Mouse (Mus musculus) cerebellum, adult 8-10 months (tissue): ENCODE results near the gene Anln.
A peak's percentile ranks its signal among the peaks of the same experiment; 100 is the strongest.
"Not testable (repeated sequence)": the region's sequence is repeated elsewhere in the genome, so short reads cannot be mapped to it uniquely, and the experiment has no call there.

Source experiments
- DNase-seq: peaks from one replicate; pipeline ENCODE4 v3.0.0; 2022

The Anln gene

GRCm38 (mm10) chr9:22389021-22389476 is at the start of gene Anln:
Gene Anln (minus strand): TSS chr9:22389188.
- peak; percentile 82 for DNase-seq

DNA sequence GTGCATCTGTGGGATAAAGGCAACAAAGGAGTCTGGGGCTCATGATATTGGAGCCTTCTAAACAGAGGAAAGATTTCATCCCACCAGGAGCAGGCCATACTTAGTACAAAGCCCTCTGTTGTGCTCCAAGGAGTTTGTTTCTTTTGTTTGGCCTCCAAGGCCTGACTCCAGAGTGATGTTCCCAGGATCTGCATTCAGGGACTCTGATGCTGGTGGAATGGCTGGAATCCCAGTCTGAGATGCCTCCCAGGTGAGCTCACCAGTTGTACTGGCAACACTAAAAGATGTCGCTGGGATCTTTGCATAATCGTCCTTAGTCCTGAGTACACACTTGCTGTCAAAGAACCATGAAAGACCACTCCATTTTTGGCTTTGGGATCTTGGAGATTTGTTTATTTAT is 45.1 kb upstream of the Anln start:
- DNase-seq: no peak

DNA sequence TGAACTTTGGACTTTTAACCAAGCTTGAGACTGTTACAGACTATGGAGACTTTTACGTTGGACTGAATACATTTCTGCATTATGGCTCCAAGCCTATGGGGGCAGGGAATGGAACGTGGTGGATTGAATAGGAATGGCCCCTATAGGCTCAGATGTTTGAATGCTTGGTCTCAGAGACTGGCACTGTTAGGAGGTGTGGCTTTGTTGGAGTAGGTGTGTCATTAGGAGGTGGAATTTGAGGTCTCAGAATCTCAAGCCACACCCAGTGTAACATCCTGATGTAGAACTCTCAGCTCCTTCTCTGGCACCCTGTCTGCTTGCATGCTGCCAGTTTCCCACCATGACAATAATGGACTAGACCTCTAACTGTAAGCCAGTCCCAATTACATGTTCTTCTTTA is 44.2 kb upstream of the Anln start:
- no peak for DNase-seq

DNA sequence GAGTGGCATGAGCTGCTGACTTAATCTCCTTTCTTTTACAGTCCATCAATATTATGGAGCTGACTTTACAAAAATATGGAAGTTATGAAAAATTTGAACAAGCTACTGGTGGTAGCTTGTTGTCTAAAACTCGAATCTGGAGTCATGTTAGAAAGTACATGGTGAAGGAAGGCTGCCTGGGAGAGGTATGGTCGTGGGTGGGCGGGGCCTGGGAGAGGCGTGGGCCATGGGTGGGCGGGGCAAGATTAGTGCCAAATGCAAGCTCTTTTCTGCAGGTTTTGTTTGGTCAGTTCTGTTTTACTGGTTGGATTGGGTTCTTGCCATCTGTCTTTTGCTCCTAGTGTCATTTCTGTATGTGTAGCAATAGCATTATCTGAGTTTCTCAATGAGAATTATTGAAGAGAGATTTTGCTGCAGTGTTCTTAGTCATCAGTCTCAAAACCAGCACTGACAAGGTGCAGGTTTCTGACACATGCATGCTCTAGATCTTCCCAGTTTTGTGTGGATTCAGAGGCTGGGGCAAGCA is 41.4 kb upstream of the Anln start:
- no peak for DNase-seq

DNA sequence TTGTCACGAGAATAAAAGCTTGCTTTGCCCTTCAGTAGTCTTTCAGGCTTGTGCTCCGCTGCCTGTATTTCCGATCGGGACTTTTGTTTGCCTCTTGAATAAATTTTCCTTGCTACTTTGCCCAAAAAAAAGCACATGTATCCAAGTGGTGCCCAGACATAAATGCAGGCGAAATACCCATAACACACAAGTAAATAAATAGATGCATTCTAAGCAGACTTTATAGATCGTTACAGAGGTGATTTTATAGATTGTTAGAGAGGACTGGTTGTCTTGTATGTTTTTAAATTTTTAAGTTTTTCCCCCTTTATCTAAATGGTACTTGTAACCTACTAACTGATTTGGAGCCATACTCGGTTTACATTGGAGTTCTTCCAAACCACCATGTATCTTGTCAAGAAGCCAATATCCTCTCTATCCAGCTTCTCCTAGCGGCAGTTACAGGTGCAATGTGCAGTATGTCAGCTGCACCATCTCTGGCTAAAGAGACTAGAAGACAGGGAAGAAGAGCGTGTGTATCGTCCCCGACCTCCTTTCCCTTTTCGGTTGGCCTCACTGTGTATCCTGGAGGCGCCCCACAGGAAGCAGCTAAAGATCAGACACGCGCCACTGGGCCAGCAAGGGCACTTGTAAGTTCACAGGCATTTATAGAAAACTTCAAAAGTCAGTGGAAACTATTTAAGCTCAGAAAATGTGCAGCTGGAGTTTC is 40.7 kb upstream of the Anln start:
- DNase-seq: peak; percentile 23

GRCm38 (mm10) chr9:22428666-22429410 is 39.9 kb upstream of the Anln start:
- no peak for DNase-seq

DNA sequence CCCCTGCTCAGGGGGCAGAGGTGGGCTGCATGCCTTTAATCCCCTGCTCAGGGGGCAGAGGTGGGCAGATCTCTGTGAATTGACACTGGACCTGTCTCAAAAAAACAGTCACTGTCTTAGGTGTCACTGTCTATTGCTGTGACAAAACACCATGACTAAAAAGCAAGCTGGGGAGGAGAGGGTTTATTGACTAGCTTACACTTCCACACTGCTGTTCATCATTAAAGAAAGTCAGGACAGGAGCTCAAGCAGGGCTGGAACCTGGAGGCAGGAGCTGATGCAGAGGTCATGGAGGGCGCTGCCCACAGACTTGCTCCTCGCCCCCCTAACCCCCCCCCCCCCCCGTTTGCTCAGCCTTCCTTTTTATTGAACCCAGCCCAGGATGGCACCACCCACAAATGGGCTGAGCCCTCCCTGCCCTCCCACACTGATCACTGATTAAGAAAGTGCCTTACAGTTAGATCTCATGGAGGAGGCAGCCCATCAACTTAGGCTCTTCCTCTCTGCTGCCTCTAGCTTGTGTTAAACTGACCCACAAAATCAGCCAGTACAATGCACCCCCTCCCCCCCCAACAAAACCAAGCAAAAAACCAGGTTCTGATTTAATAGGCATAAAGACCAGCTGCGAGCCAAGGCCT is 39.2 kb upstream of the Anln start:
- no peak for DNase-seq

- no peak for DNase-seq
These were observed 35.7 kb upstream of the Anln start for GRCm38 (mm10) chr9:22424719-22425118.

- DNase-seq: no peak
These were observed 35.2 kb upstream of the Anln start for GRCm38 (mm10) chr9:22424196-22424595.

- no peak for DNase-seq
These were observed 34.5 kb upstream of the Anln start for GRCm38 (mm10) chr9:22423507-22423906.

DNA sequence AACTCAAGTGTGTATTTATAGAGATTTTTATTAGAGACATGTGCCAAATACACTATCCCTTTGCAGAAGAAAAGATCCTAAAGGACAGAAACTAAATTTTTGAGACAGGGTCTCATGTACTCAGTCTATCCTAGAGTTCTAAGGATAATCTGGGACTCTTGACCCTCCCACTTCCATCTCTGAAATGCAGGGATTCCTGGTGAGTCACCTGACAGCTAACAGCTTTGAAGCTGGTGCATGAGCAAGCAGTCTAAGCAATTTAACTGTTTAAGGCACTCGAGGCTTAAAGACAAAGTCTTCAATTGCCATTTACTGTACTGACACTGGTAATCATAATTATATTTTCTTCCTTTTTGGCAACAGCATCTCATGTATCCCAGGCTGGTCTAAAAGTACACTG is 33.6 kb upstream of the Anln start:
- no peak for DNase-seq

DNA sequence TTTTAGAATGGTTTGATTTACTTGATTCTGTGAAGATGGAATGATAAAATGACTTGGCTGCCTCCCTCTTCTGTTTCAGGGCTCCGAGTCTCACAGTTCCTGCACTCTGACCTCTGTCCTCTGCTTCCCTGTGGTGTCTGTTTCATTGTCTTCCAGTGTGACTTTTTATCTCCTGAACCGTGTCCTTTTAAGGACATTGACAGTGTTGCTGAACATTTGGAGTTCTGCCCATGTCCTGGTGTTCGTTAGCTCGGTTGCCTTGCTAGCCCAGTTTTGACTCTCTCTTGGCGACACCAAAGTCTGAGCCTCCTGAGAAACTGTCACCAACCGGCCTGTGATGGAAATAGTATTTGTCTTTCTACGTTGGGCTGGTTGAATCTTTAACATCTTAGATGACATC is 31.5 kb upstream of the Anln start:
- DNase-seq: peak; percentile 26

GRCm38 (mm10) chr9:22419877-22420276 is 30.9 kb upstream of the Anln start:
- no peak for DNase-seq

- no peak for DNase-seq
These were observed 28.6 kb upstream of the Anln start for GRCm38 (mm10) chr9:22417547-22417946.

GRCm38 (mm10) chr9:22416187-22416586 is 27.2 kb upstream of the Anln start:
- DNase-seq: no peak

DNA sequence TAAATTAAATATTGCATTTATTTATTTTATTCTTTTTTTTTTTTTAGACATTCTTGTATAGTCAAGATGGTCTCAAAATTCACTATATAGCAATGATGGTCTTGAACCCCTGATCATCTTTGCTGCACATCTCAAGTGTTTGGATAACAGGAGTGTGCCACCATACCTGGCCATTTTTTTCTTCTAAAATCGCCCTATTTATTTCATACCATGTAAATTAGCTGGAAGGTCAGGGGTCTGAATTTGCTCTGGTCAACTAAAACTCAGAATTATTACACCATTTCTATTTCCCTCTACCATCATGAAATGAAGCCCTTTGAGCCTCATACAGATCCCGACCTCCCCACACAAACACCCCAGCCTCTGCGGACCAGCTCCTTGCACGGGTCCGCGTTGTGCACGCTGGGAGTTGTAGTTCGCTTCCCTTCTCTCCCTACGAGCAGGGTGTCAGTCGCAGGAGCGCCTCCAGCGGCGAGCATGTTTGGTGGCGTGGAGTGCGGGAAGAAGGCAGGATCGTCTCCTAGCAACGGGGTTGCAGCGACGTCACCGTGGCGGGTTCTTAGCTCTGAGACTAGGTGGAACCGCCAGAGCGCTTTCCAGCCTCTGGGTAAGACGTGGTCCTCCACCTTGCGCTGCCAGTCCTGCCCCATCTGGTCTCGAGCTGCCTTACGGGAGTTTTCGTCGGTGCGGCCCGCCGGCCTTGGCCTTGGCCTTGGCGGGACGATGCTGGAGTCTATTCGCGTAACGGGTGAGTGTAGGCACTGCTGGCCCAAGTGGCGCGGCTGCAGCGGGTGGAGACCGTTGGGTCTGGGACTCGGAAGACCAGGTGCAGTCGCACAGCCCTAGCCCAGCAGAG is 22.2 kb upstream of the Anln start, which contains the start of gene 9530077C05Rik:
TSS of gene 9530077C05Rik (plus strand) at position 512 of the 856 bp plus-strand sequence.
- peak; percentile 97 for DNase-seq

DNA sequence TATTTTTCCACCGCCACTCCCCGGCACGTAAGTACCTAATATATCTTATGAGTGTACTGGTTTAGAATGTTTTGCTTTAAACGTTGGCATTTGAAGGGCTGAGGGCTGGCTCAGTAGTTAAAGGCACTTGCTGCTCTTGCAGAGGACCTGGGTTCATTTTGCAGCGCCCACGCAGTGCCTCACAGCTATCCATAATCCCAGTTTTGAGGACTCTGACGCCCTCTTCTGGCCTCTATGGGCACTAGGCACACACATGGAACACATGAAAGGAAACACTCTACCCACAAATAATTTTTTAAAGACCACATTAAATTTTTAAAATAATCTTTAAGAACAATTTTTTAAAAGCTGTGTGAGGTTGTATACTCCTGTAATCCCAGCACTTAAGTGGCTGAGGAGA is 20.5 kb upstream of the Anln start:
- no peak for DNase-seq

GRCm38 (mm10) chr9:22408344-22408743 is 19.4 kb upstream of the Anln start:
- DNase-seq: not testable (repeated sequence)

DNA sequence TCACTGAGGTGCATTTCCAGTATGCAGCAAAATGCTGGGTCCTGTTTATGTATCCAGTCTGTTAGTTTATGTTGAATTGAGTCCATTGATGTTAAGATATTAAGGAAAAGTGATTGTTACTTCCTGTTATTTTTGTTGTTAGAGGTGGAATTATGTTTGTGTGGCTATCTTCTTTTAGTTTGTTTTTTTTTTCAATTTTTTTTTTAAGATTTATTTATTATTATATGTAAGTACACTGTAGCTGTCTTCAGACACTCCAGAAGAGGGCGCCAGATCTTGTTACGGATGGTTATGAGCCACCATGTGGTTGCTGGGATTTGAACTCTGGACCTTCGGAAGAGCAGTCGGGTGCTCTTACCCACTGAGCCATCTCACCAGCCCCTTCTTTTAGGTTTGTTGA is 18.6 kb upstream of the Anln start:
- DNase-seq: not testable (repeated sequence)

DNA sequence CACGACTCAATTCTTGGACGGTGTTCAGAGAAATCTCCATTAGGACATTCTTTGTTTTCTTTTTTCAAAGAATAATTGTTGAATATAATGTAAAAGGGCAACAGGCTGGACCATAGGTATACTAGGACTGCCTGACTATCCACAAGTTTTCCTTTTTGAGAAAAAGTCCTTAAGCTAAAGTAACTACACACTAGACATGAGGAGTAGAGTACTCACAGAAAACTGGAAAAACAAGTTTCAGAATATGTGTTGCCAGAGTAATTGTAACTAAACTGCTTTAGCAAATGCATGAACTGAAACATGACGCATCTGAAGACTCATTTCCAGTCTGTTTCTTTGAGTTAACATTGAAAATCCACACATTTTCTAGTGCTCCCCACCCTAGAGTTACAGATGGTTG is 16.4 kb upstream of the Anln start:
- DNase-seq: no peak

GRCm38 (mm10) chr9:22403501-22403900 is 14.5 kb upstream of the Anln start:
- DNase-seq: not testable (repeated sequence)

DNA sequence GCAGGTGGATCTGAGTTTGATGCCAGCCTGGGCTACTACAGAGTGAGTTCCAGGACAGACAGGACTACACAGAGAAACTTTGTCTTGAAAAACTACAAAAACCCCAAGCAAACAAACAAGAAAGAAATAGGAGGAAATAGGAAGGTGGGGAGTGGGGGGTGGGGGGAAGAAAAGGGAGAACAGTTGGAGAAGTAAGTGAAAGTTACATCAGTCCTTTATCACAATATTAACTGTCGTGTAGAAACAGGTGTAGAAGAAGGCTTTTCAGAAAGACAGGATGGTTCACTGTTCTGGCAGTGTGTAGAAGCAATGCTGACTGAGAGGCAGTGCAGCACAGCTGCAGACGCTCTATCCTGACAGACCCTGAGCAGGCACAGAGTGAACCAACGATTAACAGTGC is 14.0 kb upstream of the Anln start:
- DNase-seq: no peak

- DNase-seq: no peak
These were observed 13.0 kb upstream of the Anln start for GRCm38 (mm10) chr9:22402001-22402400.
